In the genomic region with DNA sequence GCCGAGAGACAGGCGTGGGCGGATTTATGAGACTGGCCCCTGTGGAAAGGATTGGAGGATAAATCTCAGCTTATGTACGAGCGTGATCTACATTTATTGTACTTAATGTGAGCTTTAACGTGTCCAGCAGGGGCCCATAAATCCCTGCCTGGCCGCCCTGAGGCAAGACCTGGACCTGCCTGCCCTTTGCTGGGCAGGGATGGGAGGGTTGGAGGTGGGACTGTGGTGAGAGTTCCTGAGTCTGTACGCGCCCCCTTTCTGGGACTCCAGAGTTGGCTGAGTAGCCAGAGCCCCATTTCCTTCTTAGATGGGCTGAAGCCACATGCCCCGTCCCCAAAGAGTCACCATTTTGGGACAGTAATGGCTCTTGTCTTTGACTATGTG, we compare ENCODE assay signal across 9 mouse cellular contexts.
DNase-seq lines count a peak whose midpoint lies in the region; ATAC-seq and TF ChIP-seq lines count a peak whose summit lies in the region.
"Had no signal": no experiment of that assay in that cellular context is flagged by ENCODE, and none has a peak within 500 bp of the region (broad histone marks: within the 10 kb centered on the region; RNA-seq: fewer than 3 reads in every experiment).

No protein-coding gene starts in this region.

- TF ChIP-seq EP300 in lung, postnatal 0 days (IDR thresholded peaks at IDR 0.05), result no peak

- H3K36me3 ChIP-seq in lung, postnatal 0 days (ENCODE audit: insufficient read depth, low read length), result no peaks in the 10 kb centered on the region
- no peaks in the 10 kb centered on the region for H3K36me3 ChIP-seq in forebrain, embryonic 15.5 days
- no peaks in the 10 kb centered on the region for H3K36me3 ChIP-seq in limb, embryonic 13.5 days
- no peaks in the 10 kb centered on the region for H3K36me3 ChIP-seq in stomach, embryonic 14.5 days (ENCODE audit: control insufficient read depth, insufficient read depth, low read length)

- H3K27me3 ChIP-seq in lung, postnatal 0 days (replicated peaks; ENCODE audit: insufficient read depth, low read length), result 0 out of 2 replicates have a peak, but pooled peaks cover 12% of the 10 kb centered on the region
- no peaks in the 10 kb centered on the region for H3K27me3 ChIP-seq in forebrain, embryonic 15.5 days
- H3K27me3 ChIP-seq in limb, embryonic 13.5 days, result 0 out of 2 replicates have a peak, but pooled peaks cover 3% of the 10 kb centered on the region
- H3K27me3 ChIP-seq in stomach, embryonic 14.5 days (ENCODE audit: control insufficient read depth, insufficient read depth, low read length), result no peaks in the 10 kb centered on the region

- ATAC-seq in lung, postnatal 0 days, result peak; percentile 30
- no peak; the same call in 1 of the 2 replicates for ATAC-seq in forebrain, embryonic 15.5 days (replicated peaks)
- ATAC-seq in limb, embryonic 13.5 days (ENCODE audit: low FRiP score, low read depth), result peak; percentile 66
- no peak for ATAC-seq in stomach, embryonic 14.5 days (ENCODE audit: insufficient number of reproducible peaks, insufficient read depth, low FRiP score, low read depth)
- ATAC-seq: activated CD4-positive, CD25-positive, alpha-beta regulatory T cell, adult 4 months had no signal

- peak overlapping the region; percentile 39 for H3K4me2 ChIP-seq in lung, postnatal 0 days (replicated peaks; ENCODE audit: low read depth, low read length)
- peak overlapping the region; percentile 59 for H3K4me2 ChIP-seq in forebrain, embryonic 15.5 days (replicated peaks)
- peak overlapping the region; percentile 65 for H3K4me2 ChIP-seq in limb, embryonic 13.5 days (replicated peaks)
- peak overlapping the region; percentile 58 for H3K4me2 ChIP-seq in stomach, embryonic 14.5 days (replicated peaks; ENCODE audit: low read depth, low read length)

- intact Hi-C loops in left cerebral cortex, postnatal 36 days (cut with DNase I), result no loop called here

- H3K9me3 ChIP-seq in lung, postnatal 0 days (ENCODE audit: low read length), result no peaks in the 10 kb centered on the region
- H3K9me3 ChIP-seq in forebrain, embryonic 15.5 days, result no peaks in the 10 kb centered on the region
- no peaks in the 10 kb centered on the region for H3K9me3 ChIP-seq in limb, embryonic 13.5 days
- no peaks in the 10 kb centered on the region for H3K9me3 ChIP-seq in stomach, embryonic 14.5 days (ENCODE audit: control insufficient read depth, low read depth, low read length)

- DNase-seq in lung, postnatal 0 days (ENCODE audit: low spot score), result no peak
- no peak for DNase-seq in lung, adult 18-20 months
- DNase-seq in left cerebral cortex, postnatal 36 days (ENCODE audit: low spot score in 2 of 2), result no peak
- no peak for DNase-seq in right cerebral cortex, postnatal 36 days (ENCODE audit: low spot score in 2 of 2)
- DNase-seq in cerebellum, postnatal 4 days (ENCODE audit: low spot score in 2 of 2), result no peak

- TF ChIP-seq CTCF in lung, postnatal 0 days (IDR thresholded peaks at IDR 0.05), result no peak

- WGBS in lung, postnatal 0 days, result 18% methylated on average over 9 of the region's 10 CpGs
- 12% methylated on average over 10 of the region's 10 CpGs for WGBS in forebrain, embryonic 15.5 days
- WGBS in limb, embryonic 13.5 days, result 7% methylated on average over 10 of the region's 10 CpGs
- 13% methylated on average over 10 of the region's 10 CpGs for WGBS in stomach, embryonic 14.5 days

- H3K27ac ChIP-seq in lung, postnatal 0 days (ENCODE audit: low read length), result no peak overlapping the region
- H3K27ac ChIP-seq in forebrain, embryonic 15.5 days (replicated peaks), result peak overlapping the region; percentile 17; the same call in 1 of the 2 replicates
- peak overlapping the region; percentile 39; the same call in 1 of the 2 replicates for H3K27ac ChIP-seq in limb, embryonic 13.5 days
- no peak overlapping the region for H3K27ac ChIP-seq in stomach, embryonic 14.5 days (ENCODE audit: low read length)

- H3K9ac ChIP-seq in lung, postnatal 0 days (replicated peaks; ENCODE audit: low read depth), result no peak overlapping the region
- H3K9ac ChIP-seq in forebrain, embryonic 15.5 days (replicated peaks), result peak overlapping the region; percentile 37
- no peak overlapping the region for H3K9ac ChIP-seq in limb, embryonic 13.5 days
- no peak overlapping the region for H3K9ac ChIP-seq in stomach, embryonic 14.5 days (replicated peaks; ENCODE audit: low read depth, low read length)

- no peak overlapping the region for H3K4me3 ChIP-seq in lung, postnatal 0 days (ENCODE audit: low read depth, low read length)
- H3K4me3 ChIP-seq in forebrain, embryonic 15.5 days, result peak overlapping the region; percentile 42
- H3K4me3 ChIP-seq in limb, embryonic 13.5 days, result peak overlapping the region; percentile 41
- peak overlapping the region; percentile 11 for H3K4me3 ChIP-seq in stomach, embryonic 14.5 days (ENCODE audit: low read depth, low read length)

- no peaks in the 10 kb centered on the region for H3K4me1 ChIP-seq in lung, postnatal 0 days (ENCODE audit: insufficient read depth, low read depth, low read length)
- peaks cover 13% of the 10 kb centered on the region for H3K4me1 ChIP-seq in forebrain, embryonic 15.5 days
- H3K4me1 ChIP-seq in limb, embryonic 13.5 days, result peaks cover 32% of the 10 kb centered on the region
- peaks cover 10% of the 10 kb centered on the region; the same call in 1 of the 2 replicates for H3K4me1 ChIP-seq in stomach, embryonic 14.5 days (ENCODE audit: control insufficient read depth, insufficient read depth, low read length)

Comparison
In these comparisons a context has a peak if more than half of its experiments do, and no peak if none do; other contexts are left out.
1. ATAC-seq: peak in lung, postnatal 0 days (single experiment) and limb, embryonic 13.5 days (single experiment); none in forebrain, embryonic 15.5 days (single experiment) and stomach, embryonic 14.5 days (single experiment).
2. H3K27ac ChIP-seq: peak in forebrain, embryonic 15.5 days (single experiment) and limb, embryonic 13.5 days (single experiment); none in lung, postnatal 0 days (single experiment) and stomach, embryonic 14.5 days (single experiment).
3. Peak in every context shown above with its lines, with median percentiles within 50 percentile points of each other: H3K4me2 ChIP-seq.